Mouse (Mus musculus): ENCODE measurements around the gene B4galt3. TPM values are rescaled to one million over a fixed set of nuclear protein-coding genes. Genes with fewer than 3 reads are reported as not detected.

B4galt3 gene
- total RNA-seq (2017): 32.4 to 35.5 TPM (median 34.3 TPM) in 3 replicates

DNA sequence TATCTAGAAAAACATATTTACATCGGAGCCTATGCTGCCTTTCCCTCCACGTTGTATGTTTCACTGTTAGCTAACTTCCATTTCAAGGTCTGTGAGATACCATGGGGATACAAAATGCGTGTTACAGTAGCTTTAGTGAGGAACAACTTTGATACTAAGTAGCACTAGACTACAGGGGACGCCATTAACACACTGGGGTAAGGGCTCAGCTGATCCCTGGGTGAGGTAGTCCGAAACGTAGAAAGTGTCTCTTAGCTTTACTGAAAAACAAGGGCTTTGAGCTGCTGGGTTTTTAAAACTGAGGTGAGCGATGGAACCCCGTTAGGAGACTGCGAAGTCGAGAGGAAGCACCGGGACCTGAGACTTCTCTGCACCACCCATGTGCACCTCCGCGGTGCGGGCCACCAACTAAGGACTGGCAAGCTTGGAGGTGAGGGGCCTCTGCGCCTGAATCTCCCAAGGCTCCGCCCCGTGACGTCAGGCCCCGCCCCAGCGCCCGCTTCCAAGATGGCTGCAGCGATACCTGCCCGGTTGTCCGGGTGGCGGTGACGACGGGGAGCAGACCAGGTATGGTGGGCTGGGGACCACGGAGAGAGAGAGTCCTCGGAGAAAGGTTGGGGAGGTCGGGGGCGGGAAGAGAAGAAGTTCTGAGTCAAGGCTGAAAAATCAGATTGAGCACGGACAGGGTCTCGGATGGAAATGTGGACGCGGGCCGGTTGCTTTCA, at the start of gene B4galt3:
B4galt3 (plus strand) TSS at position 481 of the 725 bp plus-strand sequence.
- ATAC-seq (replicated peaks; ENCODE audit: insufficient number of reproducible peaks, low FRiP score, low TSS enrichment, poor library complexity, severe bottlenecking): peak; percentile 89

- peak; percentile 40; the same call in 1 of the 2 replicates for ATAC-seq (replicated peaks; ENCODE audit: insufficient number of reproducible peaks, low FRiP score, low TSS enrichment, poor library complexity, severe bottlenecking)
Measured at GRCm38 (mm10) chr1:171220871-171221270, 49.3 kb upstream of the B4galt3 start.

DNA sequence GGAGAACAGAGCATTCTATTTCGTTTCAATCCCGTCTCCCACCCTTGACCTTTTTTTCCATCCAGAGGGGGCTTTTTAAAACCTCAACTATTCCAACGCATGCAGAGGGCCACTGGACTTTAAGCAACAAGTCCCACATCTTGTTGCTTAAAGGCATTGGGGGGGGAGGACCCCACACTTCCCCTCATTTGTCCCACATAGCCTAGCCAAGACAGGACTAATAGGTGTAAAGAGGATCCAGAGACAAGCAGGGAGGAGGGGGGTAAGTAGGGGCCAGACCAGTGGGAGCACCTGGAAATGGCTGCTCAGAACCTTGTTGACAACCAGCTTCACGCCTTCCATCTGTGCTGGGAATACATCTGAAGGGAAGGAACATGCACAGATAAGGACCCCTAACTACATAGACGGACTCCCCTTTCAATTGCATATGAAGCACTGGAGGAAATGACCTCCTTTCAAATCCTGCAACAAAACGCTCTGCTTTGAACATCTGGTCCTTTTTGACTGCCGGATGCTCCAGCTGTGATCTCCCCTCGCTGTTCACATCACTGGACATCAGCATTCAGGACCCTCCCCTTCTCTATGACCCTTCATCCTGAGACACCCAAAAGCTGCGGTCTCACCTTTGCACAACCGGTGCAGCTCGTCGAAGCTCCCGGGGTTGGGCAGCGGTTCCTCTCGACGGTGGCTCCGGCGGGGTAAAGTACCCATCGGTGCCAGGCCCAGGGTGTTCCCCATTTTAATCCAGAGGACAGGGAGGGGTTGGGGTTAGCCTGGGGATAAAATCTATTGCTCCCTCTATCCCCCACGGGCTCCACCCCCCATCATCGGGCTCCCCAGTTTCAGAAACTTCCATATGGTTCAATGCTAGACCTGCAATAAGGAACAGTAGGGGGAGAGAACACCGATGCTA, 48.6 kb upstream of the B4galt3 start:
- ATAC-seq (replicated peaks; ENCODE audit: insufficient number of reproducible peaks, low FRiP score, low TSS enrichment, poor library complexity, severe bottlenecking): no peak

DNA sequence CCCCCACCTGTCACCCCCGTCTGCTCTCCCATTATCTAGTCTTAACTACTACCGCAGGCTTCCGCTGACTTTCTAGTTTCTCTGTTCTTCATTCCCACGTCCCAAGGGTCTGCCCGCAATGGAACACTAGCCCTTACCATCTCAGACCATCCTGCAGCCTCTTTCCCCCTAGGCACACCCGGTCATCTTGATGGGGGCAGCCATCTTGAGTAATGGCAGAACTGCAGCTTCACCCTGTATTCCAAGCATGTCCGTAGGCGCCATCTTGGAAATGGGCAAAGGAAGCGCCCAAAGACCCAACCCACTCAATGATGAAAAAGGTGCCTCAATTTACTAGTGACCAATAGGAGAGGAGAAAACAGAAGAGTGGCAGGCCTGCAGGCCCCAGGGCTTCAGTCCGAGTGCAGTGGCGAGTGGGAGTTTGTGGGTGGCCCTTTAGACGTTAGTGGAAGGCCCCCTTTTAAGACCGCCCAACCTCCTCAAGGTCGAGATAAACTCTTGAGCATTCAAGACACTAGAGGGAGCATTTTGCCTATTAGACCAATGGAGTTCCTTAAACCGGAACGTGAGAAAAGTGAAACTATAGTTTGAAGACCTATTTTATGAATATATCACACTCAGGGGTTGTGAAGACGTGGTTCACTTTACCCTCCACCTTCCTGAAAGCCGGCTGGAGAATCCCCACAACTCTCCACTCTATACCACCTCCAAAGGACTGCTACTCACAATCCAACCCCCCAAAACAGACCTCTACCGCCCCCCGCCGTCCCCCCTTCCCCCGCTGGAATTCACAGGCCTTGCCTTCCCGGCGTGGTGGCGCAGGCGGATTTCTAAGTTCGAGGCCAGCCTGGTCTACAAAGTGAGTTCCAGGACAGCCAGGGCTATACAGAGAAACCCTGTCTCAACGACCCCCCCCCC, 47.6 kb upstream of the B4galt3 start, which contains the start of gene Tomm40l:
Tomm40l (minus strand) TSS at position 277 of the 918 bp plus-strand sequence.
- ATAC-seq (replicated peaks; ENCODE audit: insufficient number of reproducible peaks, low FRiP score, low TSS enrichment, poor library complexity, severe bottlenecking): peak; percentile 93

GRCm38 (mm10) chr1:171223168-171223567, 47.0 kb upstream of the B4galt3 start:
- no peak for ATAC-seq (replicated peaks; ENCODE audit: insufficient number of reproducible peaks, low FRiP score, low TSS enrichment, poor library complexity, severe bottlenecking)

GRCm38 (mm10) chr1:171223796-171224195, 46.3 kb upstream of the B4galt3 start:
- no peak for ATAC-seq (replicated peaks; ENCODE audit: insufficient number of reproducible peaks, low FRiP score, low TSS enrichment, poor library complexity, severe bottlenecking)

GRCm38 (mm10) chr1:171224857-171225256, 45.3 kb upstream of the B4galt3 start, which contains the start of gene Apoa2:
Gene Apoa2, plus strand, starts transcription at chr1:171225054.
- ATAC-seq (replicated peaks; ENCODE audit: insufficient number of reproducible peaks, low FRiP score, low TSS enrichment, poor library complexity, severe bottlenecking): no peak

- no peak for ATAC-seq (replicated peaks; ENCODE audit: insufficient number of reproducible peaks, low FRiP score, low TSS enrichment, poor library complexity, severe bottlenecking)
Measured at GRCm38 (mm10) chr1:171226780-171227179, 43.3 kb upstream of the B4galt3 start.

GRCm38 (mm10) chr1:171227879-171228278, 42.2 kb upstream of the B4galt3 start:
- no peak for ATAC-seq (replicated peaks; ENCODE audit: insufficient number of reproducible peaks, low FRiP score, low TSS enrichment, poor library complexity, severe bottlenecking)

GRCm38 (mm10) chr1:171229750-171230149, 40.4 kb upstream of the B4galt3 start:
- no peak for ATAC-seq (replicated peaks; ENCODE audit: insufficient number of reproducible peaks, low FRiP score, low TSS enrichment, poor library complexity, severe bottlenecking)

GRCm38 (mm10) chr1:171230215-171230614, 39.9 kb upstream of the B4galt3 start:
- ATAC-seq (replicated peaks; ENCODE audit: insufficient number of reproducible peaks, low FRiP score, low TSS enrichment, poor library complexity, severe bottlenecking): no peak

DNA sequence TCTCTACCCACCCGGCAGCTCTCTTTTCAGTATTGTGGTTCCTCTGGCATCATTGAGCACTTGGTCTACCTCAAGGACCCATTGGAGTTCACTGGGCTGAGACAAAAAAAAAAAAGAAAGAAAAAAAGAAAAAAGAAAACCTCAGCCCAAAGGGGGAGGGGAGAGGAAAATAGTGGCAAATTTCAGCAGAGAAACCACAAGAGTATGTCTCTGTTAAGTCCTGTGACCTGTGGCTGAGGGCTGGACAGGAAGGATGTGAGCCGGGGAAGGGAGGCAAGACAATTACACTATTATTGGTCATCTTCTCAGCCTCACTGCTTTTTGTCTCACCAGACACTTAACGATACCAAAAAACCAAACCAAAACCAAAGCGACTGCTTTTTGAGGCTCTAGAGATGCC, 38.3 kb upstream of the B4galt3 start:
- ATAC-seq (replicated peaks; ENCODE audit: insufficient number of reproducible peaks, low FRiP score, low TSS enrichment, poor library complexity, severe bottlenecking): peak; percentile 55

- no peak for ATAC-seq (replicated peaks; ENCODE audit: insufficient number of reproducible peaks, low FRiP score, low TSS enrichment, poor library complexity, severe bottlenecking)
Measured at GRCm38 (mm10) chr1:171232348-171232747, 37.8 kb upstream of the B4galt3 start.

DNA sequence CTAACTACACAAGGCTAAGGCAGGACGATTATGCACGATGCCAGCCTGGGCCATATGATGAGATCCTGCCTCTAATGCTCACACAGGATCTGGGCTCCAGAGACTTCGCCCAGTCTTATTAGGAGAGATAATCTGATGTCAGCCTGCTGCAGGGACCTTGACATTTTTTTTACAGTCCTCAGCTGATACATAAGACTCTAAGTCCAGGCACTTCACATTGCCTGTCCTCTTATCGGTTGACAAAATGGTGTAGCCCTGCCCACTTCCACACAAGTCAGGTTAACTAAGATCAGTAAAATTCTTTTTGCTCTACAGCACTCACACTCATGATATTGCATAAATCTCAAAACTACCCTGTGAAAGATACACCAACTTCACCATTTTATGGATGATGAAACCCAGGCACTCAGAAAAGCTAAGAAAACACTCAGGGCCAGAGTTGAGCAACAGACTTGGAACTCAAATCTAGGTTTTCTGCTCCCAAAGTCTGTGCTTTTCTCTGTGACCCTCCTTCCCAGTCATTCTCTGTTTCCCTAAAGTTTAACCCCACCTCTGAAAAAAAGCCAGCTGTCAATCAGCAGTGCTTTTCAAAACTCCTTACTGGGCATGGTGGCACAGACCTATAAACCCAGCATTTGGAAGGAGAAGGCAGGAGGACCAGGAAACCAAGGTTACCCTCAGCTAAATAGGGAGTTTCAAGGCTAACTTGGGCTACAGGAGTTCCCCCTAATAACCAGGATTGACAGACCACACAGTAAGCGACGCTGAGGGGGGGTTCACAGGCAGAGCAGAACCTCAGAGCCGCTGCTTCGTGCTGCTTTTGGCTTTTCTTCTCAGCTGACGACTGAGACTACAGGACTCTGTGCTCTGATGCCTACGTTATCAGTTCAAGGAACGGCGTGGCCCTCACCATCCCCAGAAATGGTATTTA, 37.1 kb upstream of the B4galt3 start:
- peak; percentile 5; the same call in 1 of the 2 replicates for ATAC-seq (replicated peaks; ENCODE audit: insufficient number of reproducible peaks, low FRiP score, low TSS enrichment, poor library complexity, severe bottlenecking)

DNA sequence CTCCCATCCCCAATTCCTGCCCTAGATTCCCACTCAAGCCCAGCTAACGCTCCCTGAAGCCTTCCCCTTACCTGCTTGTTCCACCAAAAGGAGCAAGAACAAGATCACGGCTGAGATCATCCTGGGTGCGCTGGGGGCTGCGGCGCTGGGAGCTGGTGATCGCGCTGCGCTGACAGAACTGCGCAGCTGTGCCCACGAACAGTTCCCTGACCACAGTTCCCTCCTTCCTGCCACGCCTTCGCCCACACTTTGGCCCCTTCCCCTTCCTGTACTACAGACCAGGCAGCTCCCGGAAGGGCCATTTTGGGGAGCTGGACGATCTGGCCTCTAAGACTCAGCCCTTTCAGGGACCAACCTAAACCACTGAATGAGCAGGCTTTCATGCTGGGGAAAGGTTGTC, 36.0 kb upstream of the B4galt3 start, which contains the start of gene Fcer1g:
Fcer1g (minus strand) TSS at position 240 of the 400 bp plus-strand sequence.
- ATAC-seq (replicated peaks; ENCODE audit: insufficient number of reproducible peaks, low FRiP score, low TSS enrichment, poor library complexity, severe bottlenecking): peak; percentile 88

DNA sequence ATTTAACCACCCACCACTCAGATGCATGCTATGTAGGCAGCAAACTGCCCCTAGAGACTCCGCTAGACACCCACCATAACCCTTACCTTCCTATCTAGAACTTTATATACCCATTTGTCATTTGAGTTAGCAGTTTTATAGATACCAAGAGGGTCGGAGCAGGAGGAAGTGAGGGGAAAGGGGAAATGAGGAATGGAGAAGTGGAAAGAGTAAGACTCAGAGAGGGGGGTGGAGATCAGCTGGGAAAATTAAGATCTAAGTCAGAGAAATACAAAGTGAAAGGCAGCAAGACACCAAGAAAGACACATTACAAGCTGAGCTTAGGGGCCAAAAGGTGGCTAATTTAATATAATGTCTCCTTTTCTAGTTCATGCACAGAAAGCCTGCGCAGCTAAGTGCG, 35.6 kb upstream of the B4galt3 start:
- peak; percentile 34 for ATAC-seq (replicated peaks; ENCODE audit: insufficient number of reproducible peaks, low FRiP score, low TSS enrichment, poor library complexity, severe bottlenecking)

- ATAC-seq (replicated peaks; ENCODE audit: insufficient number of reproducible peaks, low FRiP score, low TSS enrichment, poor library complexity, severe bottlenecking): no peak
Measured at GRCm38 (mm10) chr1:171235791-171236190, 34.3 kb upstream of the B4galt3 start.
